Mouse (Mus musculus) kidney, adult 11 months (tissue): Measurements from ENCODE around the gene Tmprss13.

ENCODE experiments used
- DNase-seq: peaks from one replicate; pipeline ENCODE4 v3.0.0; 2022

Tmprss13 gene

GRCm38 (mm10) chr9:45318855-45319254 lies at the start of gene Tmprss13:
TSS of gene Tmprss13 (plus strand) at chr9:45319100.
- no peak for DNase-seq

- DNase-seq = no peak
Observed at GRCm38 (mm10) chr9:45272213-45272612, 46.7 kb upstream of the Tmprss13 start.

- DNase-seq = no peak
Observed at GRCm38 (mm10) chr9:45274218-45274617, 44.7 kb upstream of the Tmprss13 start.

GRCm38 (mm10) chr9:45274635-45275034 lies 44.3 kb upstream of the Tmprss13 start:
- DNase-seq = no peak

- no peak for DNase-seq
Observed at GRCm38 (mm10) chr9:45280059-45280458, 38.8 kb upstream of the Tmprss13 start.

- no peak for DNase-seq
Observed at GRCm38 (mm10) chr9:45280891-45281290, 38.0 kb upstream of the Tmprss13 start.

GRCm38 (mm10) chr9:45282466-45282865 lies 36.4 kb upstream of the Tmprss13 start:
- no peak for DNase-seq

- no peak for DNase-seq
Observed at GRCm38 (mm10) chr9:45291481-45292168, 27.3 kb upstream of the Tmprss13 start.

GRCm38 (mm10) chr9:45294210-45295011 lies 24.5 kb upstream of the Tmprss13 start:
- DNase-seq = no peak

- no peak for DNase-seq
Observed at GRCm38 (mm10) chr9:45299231-45300006, 19.5 kb upstream of the Tmprss13 start.

- peak; percentile 89 for DNase-seq
Observed at GRCm38 (mm10) chr9:45300422-45301104, 18.3 kb upstream of the Tmprss13 start.

GRCm38 (mm10) chr9:45301771-45302170 lies 17.1 kb upstream of the Tmprss13 start:
- no peak for DNase-seq

- no peak for DNase-seq
Observed at GRCm38 (mm10) chr9:45306746-45307410, 12.0 kb upstream of the Tmprss13 start.

- DNase-seq = no peak
Observed at GRCm38 (mm10) chr9:45308521-45308920, 10.4 kb upstream of the Tmprss13 start.

GRCm38 (mm10) chr9:45311858-45312257 lies 7.0 kb upstream of the Tmprss13 start:
- DNase-seq = no peak

- DNase-seq = no peak
Observed at GRCm38 (mm10) chr9:45313913-45314312, 5.0 kb upstream of the Tmprss13 start.

GRCm38 (mm10) chr9:45317635-45318034 lies 1.3 kb upstream of the Tmprss13 start:
- no peak for DNase-seq

GRCm38 (mm10) chr9:45321465-45321864 lies 2.6 kb downstream of the Tmprss13 start:
- DNase-seq = no peak

GRCm38 (mm10) chr9:45321946-45322430 lies 3.1 kb downstream of the Tmprss13 start:
- no peak for DNase-seq

- no peak for DNase-seq
Observed at GRCm38 (mm10) chr9:45326390-45326789, 7.5 kb downstream of the Tmprss13 start.

GRCm38 (mm10) chr9:45328263-45328662 lies 9.4 kb downstream of the Tmprss13 start:
- no peak for DNase-seq

GRCm38 (mm10) chr9:45329577-45329976 lies 10.7 kb downstream of the Tmprss13 start:
- no peak for DNase-seq
